Mouse (Mus musculus): Measurements from ENCODE around the gene Trim47. TPM values are rescaled to one million over a fixed set of nuclear protein-coding genes. Genes with fewer than 3 reads are reported as not detected.
"Not testable (repeated sequence)": the region's sequence is repeated elsewhere in the genome, so short reads cannot be mapped to it uniquely, and the experiment has no call there.

Gene Trim47
- total RNA-seq, 4 experiments from 2014 or later, result 5.6 to 8.1 (median 7.0) TPM

DNA sequence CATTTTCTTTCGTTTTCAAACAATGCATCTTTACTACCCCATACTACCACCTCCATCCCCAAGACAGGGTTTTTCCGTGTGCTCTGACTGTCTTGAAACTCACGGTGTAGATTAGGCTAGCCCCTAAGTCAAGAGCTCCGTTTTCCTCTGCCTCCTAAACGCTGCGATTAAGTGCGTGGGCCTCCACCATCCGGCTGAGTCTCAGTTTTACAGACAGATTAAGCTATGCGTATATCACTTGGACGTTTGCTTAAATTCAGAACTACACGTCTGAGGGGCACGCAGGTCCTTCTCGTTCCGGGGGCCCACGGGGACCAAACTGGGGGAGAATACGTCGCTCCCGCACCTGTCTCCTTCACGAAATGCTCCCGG lies 11.1 kb upstream of the Trim47 start:
- DNase-seq (ENCODE audit: low spot score in 2 of 2), result no peak

- no peak for DNase-seq (ENCODE audit: low spot score in 2 of 2)
Observed at GRCm38 (mm10) chr11:116134171-116134570, 7.2 kb upstream of the Trim47 start.

GRCm38 (mm10) chr11:116133497-116133896 lies 6.5 kb upstream of the Trim47 start:
- DNase-seq (ENCODE audit: low spot score in 2 of 2), result no peak

- no peak for DNase-seq (ENCODE audit: low spot score in 2 of 2)
Observed at GRCm38 (mm10) chr11:116132366-116133333, 5.6 kb upstream of the Trim47 start.

GRCm38 (mm10) chr11:116131349-116132170 lies 4.5 kb upstream of the Trim47 start:
- DNase-seq (ENCODE audit: low spot score in 2 of 2), result no peak

DNA sequence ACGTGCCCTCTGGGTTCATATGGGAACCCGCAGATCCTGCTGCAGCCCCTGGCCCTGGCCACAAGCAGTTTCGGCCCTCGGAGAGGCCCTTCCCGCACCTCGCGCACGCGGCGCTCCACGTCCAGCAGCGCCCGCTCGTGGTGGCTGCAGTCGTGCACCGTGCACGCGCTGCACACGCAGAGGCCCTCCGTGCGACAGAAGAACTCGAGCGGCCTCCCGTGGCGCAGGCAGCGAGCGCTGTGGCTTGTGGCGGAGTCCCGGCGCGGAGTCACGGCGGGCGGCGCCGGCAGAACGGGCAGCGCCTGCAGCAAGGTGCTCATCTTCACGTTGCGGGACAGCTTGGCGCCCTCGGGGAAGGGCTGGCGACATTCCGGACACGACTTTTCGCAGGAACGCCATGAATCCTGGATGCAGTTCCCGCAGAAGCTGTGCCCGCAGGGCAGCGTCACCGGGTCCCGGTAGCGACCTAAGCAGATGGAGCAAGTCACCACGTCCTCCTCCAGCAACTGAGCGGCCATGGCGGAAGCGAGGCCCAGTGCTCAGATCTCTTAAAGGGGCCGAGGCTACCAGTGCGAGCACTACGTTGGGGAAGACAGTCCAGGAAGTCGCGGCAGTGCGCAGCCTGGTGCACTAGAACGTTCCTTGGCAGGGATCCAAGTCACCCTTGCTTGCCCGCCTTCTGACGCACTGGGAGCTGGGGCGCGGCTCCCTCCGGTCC lies 3.6 kb upstream of the Trim47 start, which contains the start of gene Trim65:
Trim65 (minus strand) TSS at position 641 of the 718 bp plus-strand sequence.
- peak; percentile 70 to 81 for DNase-seq (ENCODE audit: low spot score in 2 of 2)

GRCm38 (mm10) chr11:116129993-116130487 lies 3.0 kb upstream of the Trim47 start:
- no peak for DNase-seq (ENCODE audit: low spot score in 2 of 2)

DNA sequence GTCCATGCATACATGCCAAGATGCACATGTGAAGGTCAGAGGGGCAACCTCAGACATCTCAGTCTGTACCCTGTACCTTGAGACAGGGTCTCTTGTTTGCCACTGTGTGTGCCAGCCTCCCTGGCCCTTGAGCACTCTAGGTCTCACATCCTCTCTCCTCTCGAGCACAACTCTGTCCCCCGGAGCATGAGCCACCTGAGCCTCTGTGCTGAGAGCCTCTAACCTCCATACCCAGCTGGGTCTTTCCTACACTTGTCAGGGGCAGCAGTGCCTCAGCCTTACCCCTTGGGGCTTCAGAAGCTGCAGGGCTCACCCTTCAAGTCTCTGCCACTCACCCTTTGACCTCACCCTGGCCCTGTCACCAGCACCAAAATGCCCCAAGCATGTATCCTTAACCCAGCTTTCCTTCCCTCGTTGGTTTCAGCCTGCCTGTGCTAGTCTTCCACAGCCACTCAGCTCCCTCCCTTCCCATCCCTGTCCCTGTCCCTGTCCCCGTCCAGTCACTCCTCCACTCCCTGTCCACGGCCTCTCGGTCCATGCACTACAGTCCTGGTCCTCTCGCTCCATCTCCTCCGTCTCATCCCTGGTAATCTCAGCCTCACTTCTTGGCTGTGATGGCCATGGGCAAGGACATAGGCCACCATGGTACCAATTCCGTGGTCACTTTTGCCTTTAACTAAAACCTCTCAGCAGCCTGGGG lies 2.2 kb upstream of the Trim47 start:
- no peak for DNase-seq (ENCODE audit: low spot score in 2 of 2)

GRCm38 (mm10) chr11:116127986-116128385 lies 976 bp upstream of the Trim47 start:
- DNase-seq (ENCODE audit: low spot score in 2 of 2), result no peak

DNA sequence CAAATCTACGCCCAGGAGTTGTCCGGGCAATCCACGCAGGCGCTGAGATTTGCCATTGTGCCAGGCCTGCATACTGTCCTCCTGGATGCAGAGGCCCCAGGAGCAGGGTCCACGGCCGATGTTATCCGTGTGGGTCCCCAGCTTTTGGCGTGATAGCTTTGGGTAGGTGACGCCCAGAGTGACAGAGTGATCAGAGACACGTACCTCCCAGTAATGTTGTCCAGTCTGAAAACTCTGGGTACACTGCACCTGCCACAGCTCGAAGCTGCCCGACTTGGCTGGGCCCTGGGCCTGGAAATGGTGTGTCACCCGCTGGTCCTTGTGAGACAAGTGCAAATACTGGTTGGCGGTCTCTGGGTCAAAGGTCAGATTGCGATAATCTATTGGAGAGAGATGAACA lies 749 bp downstream of the Trim47 start:
- DNase-seq (ENCODE audit: low spot score in 2 of 2), result no peak

- not testable (repeated sequence) for DNase-seq (ENCODE audit: low spot score in 2 of 2)
Observed at GRCm38 (mm10) chr11:116121731-116122245, 5.2 kb downstream of the Trim47 start.

- no peak for DNase-seq (ENCODE audit: low spot score in 2 of 2)
Observed at GRCm38 (mm10) chr11:116117819-116118218, 9.2 kb downstream of the Trim47 start.

DNA sequence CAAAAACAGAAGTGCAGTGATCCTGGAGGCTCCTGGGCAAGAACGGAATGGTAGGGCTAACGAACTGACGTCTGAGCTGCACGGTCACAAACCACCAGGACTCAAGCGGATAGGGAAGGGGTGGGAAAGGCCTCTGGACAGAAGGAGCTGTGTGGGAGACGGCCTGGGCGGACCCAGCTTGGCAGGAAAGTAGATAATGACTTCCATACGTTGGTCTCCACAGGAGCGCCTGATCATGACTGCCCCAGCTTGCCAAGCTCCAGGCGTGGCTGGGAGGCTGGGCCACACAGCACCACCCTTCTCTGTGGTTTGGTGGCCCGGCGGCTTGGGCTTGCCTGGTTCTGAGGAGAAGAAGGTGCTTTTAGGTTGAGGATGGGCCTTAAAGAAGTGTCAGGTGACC lies 9.8 kb downstream of the Trim47 start:
- no peak for DNase-seq (ENCODE audit: low spot score in 2 of 2)

DNA sequence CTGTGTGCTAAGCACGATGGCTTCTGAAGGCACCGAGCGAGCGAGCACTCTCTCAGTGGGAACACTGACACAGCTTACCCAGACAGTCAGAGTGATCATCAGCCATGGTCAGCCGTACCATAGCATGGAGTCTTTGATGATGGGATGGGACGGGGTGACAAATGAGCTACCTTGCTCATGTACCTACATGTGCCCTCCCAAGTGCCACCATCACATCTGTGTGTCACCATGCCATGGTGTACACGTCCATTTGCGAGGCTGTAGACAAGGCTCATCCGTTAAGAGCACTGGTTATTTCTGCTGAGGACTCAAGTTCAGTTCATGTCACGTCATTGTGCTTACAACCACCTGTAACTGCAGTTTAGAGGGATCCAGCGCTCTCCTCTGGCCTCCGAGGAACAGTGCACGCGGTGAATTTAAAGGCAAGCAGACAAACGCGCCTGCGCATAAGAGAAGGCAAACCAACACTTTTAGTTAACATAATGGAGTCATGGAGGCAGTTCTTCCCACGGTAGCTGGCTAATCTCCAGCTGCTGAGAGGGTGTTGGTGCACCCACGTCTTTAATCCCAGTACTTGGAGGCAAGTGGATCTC lies 15.3 kb downstream of the Trim47 start:
- DNase-seq (ENCODE audit: low spot score in 2 of 2), result no peak

DNA sequence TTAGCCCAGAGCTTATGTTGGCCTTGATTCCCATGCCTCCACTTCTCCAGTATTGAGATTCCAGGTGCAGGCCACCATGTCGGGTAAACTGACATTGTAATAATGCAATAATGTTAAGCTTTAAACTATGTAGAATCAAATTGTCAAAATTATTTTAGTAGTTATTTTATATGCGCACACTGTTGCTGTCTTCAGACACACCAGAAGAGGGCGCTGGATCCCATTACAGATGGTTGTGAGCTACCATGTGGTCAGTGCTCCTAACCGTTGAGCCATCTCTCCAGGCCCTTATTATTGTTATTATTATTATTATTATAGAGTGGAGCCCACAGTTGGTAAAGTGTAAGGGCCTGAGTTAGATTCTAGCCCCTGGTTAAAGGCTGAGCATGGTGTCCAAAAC lies 15.9 kb downstream of the Trim47 start:
- DNase-seq (ENCODE audit: low spot score in 2 of 2), result no peak

DNA sequence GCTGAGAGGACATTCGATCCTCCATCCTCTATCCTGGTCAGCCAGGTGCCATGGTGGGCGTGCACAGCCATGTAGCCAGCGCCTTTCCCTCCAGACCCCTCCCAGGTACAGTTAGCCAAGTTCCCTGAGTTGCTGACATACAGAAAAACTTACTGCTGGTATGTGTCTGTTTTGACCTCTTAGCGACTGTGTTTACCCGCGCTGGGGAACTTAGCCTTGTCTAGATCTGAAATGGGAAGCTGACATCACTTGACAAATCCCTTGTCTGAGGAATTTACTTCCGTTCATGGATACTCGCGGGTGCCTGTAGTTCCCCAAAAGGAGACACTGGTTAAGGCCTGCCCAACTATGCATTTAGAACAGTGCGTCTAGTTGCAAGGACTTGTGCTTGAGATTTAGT lies 16.5 kb downstream of the Trim47 start:
- DNase-seq (ENCODE audit: low spot score in 2 of 2), result no peak

DNA sequence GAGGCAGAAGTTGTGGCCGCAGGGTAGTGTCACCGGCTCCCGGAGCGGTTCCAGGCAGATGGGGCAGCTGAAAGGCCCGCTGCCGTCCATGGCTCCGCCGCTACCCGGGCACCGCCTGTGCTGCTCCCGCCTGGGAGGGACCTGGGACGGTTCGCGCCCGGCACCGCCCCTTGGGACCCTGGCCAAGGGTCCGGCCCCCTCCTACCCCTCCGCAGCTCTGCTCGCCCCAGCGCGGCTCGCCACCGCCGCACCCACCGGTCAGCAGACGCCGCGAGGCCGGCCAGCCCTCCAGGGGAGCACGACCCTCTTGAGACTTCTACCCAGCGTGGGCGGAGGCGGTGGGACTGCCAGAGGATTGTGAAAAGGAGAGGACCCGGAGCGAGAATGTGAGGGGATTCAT lies 16.9 kb downstream of the Trim47 start:
- DNase-seq (ENCODE audit: low spot score in 2 of 2), result no peak

- no peak for DNase-seq (ENCODE audit: low spot score in 2 of 2)
Observed at GRCm38 (mm10) chr11:116109441-116110081, 17.4 kb downstream of the Trim47 start.

DNA sequence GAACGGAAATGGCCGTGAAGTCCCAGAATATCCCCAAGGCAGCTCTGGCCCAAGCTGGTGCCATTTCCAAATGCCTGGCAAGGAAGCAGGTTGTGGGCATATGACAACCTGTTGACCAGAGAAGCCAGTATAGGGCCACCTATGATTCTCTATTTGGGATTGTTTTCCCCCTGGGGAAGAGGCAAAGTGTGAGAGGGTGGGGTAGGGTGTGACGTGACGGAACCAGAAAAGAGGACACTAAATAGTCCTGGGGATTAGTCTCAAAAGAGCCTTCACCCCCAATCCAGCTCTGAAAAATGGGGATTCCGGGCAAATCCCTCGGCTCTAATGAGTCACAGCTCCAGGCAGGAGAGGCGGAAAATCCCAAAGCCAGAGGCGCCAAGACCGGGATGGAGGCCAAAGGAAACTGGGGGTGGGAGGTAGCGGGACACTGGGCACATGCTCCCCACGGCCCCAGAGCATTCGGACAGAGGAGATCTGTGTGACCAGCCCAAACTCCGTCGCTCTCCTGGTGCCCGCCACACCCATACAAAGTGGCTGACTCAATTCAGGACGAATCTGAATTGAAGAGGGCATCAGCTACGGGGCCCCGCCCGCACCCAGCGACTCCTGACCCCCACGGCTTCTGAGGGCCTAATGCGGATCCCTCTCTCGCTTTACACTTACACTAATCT lies 18.4 kb downstream of the Trim47 start:
- DNase-seq (ENCODE audit: low spot score in 2 of 2), result no peak
